Mouse (Mus musculus): ENCODE data around the gene Ankrd2. TPM values are rescaled to one million over a fixed set of nuclear protein-coding genes. Genes with fewer than 3 reads are reported as not detected.

Gene Ankrd2
- total and polyA plus RNA-seq, 2 experiments from 2014 or later, result 0.14 TPM; not detected in 1

- Histone ChIP-seq H3K27ac (ENCODE audit: low read depth) (no peak within 1 kb of the TSS), H3K4me1 (ENCODE audit: control insufficient read depth, insufficient read depth) (no peaks in the 10 kb centered on the region), H3K4me2 (ENCODE audit: low read depth, low read length) (no peak within 1 kb of the TSS), H3K9me3 (replicated peaks; ENCODE audit: control insufficient read depth, low read length) (no peaks in the 10 kb centered on the region), H3K36me3 (replicated peaks; ENCODE audit: control insufficient read depth, insufficient read depth, low read length) (no peaks in the 10 kb centered on the region), H3K27me3 (ENCODE audit: control insufficient read depth, insufficient read depth, low read length) (no peaks in the 10 kb centered on the region), H3K4me3 (ENCODE audit: low read depth, low read length) (no peak within 1 kb of the TSS), H3K9ac (replicated peaks; ENCODE audit: low read depth, low read length) (no peak within 1 kb of the TSS)
- no peak for DNase-seq (ENCODE audit: low spot score)
- ATAC-seq (ENCODE audit: insufficient read depth, low read depth), result no peak
- WGBS, result 78% methylated on average over 4 of the region's 4 CpGs
- TF ChIP-seq EP300 (IDR thresholded peaks at IDR 0.05; ENCODE audit: low read depth) (no peak), CTCF (IDR thresholded peaks at IDR 0.05; ENCODE audit: low read depth) (no peak)
These were observed 16.1 kb downstream of the Ankrd2 start, which contains the start of gene 4933411K16Rik for GRCm38 (mm10) chr19:42051948-42052347. Gene 4933411K16Rik (plus strand): TSS chr19:42052248.

- no peak overlapping the region for H3K27ac ChIP-seq (ENCODE audit: low read depth)
These were observed 18.5 kb downstream of the Ankrd2 start for GRCm38 (mm10) chr19:42054255-42054654.

DNA sequence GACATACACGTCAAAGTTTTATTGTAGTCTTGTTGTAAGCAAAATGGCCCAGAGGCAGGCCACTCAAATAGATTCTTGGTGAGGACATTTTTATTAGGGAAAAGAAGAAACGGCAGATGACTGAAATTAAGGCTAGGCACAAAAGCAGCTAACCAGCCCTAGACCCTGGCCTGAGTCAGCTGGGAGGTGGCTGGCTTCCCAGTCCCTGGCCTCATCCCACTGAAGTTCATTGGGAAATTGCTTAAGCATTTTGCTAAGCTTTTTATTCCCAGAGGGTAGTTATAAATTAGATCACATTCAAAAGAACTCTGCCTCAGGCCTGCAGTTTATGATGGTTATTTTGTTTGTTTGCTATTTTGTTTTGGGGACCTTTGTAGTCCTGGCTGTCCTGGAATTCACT lies 20.1 kb downstream of the Ankrd2 start:
- no peaks in the 10 kb centered on the region for H3K9me3 ChIP-seq (replicated peaks; ENCODE audit: control insufficient read depth, low read length)
- no peaks in the 10 kb centered on the region for H3K4me1 ChIP-seq (ENCODE audit: control insufficient read depth, insufficient read depth)
- H3K36me3 ChIP-seq (replicated peaks; ENCODE audit: control insufficient read depth, insufficient read depth, low read length), result no peaks in the 10 kb centered on the region
- ATAC-seq (ENCODE audit: insufficient read depth, low read depth) (no peak), DNase-seq (ENCODE audit: low spot score) (no peak)
- no peak overlapping the region for H3K27ac ChIP-seq (ENCODE audit: low read depth)
- H3K4me3 ChIP-seq (ENCODE audit: low read depth, low read length), result no peak overlapping the region
- TF ChIP-seq CTCF (IDR thresholded peaks at IDR 0.05; ENCODE audit: low read depth) (no peak), EP300 (IDR thresholded peaks at IDR 0.05; ENCODE audit: low read depth) (no peak)
- 73% methylated on average over 2 of the region's 2 CpGs for WGBS
- no peak overlapping the region for H3K9ac ChIP-seq (replicated peaks; ENCODE audit: low read depth, low read length)
- H3K4me2 ChIP-seq (ENCODE audit: low read depth, low read length), result no peak overlapping the region
- no peaks in the 10 kb centered on the region for H3K27me3 ChIP-seq (ENCODE audit: control insufficient read depth, insufficient read depth, low read length)

More at GRCm38 (mm10) chr19:42054255-42054654, 18.5 kb downstream of the Ankrd2 start:
- 56% methylated on average over 6 of the region's 6 CpGs for whole genome bisulfite sequencing
- Histone ChIP-seq H3K9ac (replicated peaks; ENCODE audit: low read depth, low read length) (no peak overlapping the region), H3K4me3 (ENCODE audit: low read depth, low read length) (no peak overlapping the region), H3K9me3 (replicated peaks; ENCODE audit: control insufficient read depth, low read length) (no peaks in the 10 kb centered on the region), H3K4me2 (ENCODE audit: low read depth, low read length) (no peak overlapping the region), H3K27me3 (ENCODE audit: control insufficient read depth, insufficient read depth, low read length) (no peaks in the 10 kb centered on the region), H3K36me3 (replicated peaks; ENCODE audit: control insufficient read depth, insufficient read depth, low read length) (no peaks in the 10 kb centered on the region), H3K4me1 (ENCODE audit: control insufficient read depth, insufficient read depth) (no peaks in the 10 kb centered on the region)
- no peak for TF ChIP-seq EP300 (IDR thresholded peaks at IDR 0.05; ENCODE audit: low read depth)
- no peak for TF ChIP-seq CTCF (IDR thresholded peaks at IDR 0.05; ENCODE audit: low read depth)
- ATAC-seq (ENCODE audit: insufficient read depth, low read depth) (no peak), DNase-seq (ENCODE audit: low spot score) (no peak)

GRCm38 (mm10) chr19:42056719-42057409 lies 21.1 kb downstream of the Ankrd2 start:
- TF ChIP-seq EP300 (IDR thresholded peaks at IDR 0.05; ENCODE audit: low read depth) (no peak), CTCF (IDR thresholded peaks at IDR 0.05; ENCODE audit: low read depth) (no peak)
- no peak for ATAC-seq (ENCODE audit: insufficient read depth, low read depth)
- H3K36me3 ChIP-seq (replicated peaks; ENCODE audit: control insufficient read depth, insufficient read depth, low read length), result no peaks in the 10 kb centered on the region

DNA sequence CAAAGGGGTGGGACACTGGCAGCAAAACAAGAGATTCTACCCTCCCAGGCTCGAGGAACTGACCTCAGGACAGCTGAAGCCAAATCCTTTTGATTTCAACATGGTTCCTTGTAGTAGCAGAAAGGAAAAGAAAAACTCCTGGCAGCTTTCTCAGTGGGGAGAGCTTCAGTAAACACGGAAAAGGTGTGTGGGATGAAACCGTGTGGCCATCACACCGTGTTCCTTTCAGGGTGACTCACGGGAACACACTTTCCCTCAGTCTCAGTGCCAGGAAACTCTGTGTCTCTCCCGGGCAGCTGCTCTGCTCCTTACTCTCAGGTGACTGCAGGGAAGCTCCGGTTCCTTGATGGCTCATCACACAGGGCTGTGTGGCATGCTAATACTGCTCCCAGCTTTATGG lies 22.6 kb downstream of the Ankrd2 start:
- ATAC-seq (ENCODE audit: insufficient read depth, low read depth) (no peak), DNase-seq (ENCODE audit: low spot score) (no peak)
- no peaks in the 10 kb centered on the region for H3K27me3 ChIP-seq (ENCODE audit: control insufficient read depth, insufficient read depth, low read length)
- H3K4me1 ChIP-seq (ENCODE audit: control insufficient read depth, insufficient read depth), result no peaks in the 10 kb centered on the region
- H3K4me2 ChIP-seq (ENCODE audit: low read depth, low read length), result no peak overlapping the region
- WGBS, result 52% methylated on average over 7 of the region's 7 CpGs
- TF ChIP-seq CTCF (IDR thresholded peaks at IDR 0.05; ENCODE audit: low read depth), result no peak
- TF ChIP-seq EP300 (IDR thresholded peaks at IDR 0.05; ENCODE audit: low read depth), result no peak
- no peak overlapping the region for H3K27ac ChIP-seq (ENCODE audit: low read depth)
- no peak overlapping the region for H3K9ac ChIP-seq (replicated peaks; ENCODE audit: low read depth, low read length)
- no peaks in the 10 kb centered on the region for H3K36me3 ChIP-seq (replicated peaks; ENCODE audit: control insufficient read depth, insufficient read depth, low read length)
- H3K9me3 ChIP-seq (replicated peaks; ENCODE audit: control insufficient read depth, low read length), result no peaks in the 10 kb centered on the region
- no peak overlapping the region for H3K4me3 ChIP-seq (ENCODE audit: low read depth, low read length)

More at GRCm38 (mm10) chr19:42056719-42057409, 21.1 kb downstream of the Ankrd2 start:
- Histone ChIP-seq H3K4me2 (ENCODE audit: low read depth, low read length) (no peak overlapping the region), H3K4me1 (ENCODE audit: control insufficient read depth, insufficient read depth) (no peaks in the 10 kb centered on the region), H3K9ac (replicated peaks; ENCODE audit: low read depth, low read length) (no peak overlapping the region), H3K4me3 (ENCODE audit: low read depth, low read length) (no peak overlapping the region), H3K27me3 (ENCODE audit: control insufficient read depth, insufficient read depth, low read length) (no peaks in the 10 kb centered on the region), H3K27ac (ENCODE audit: low read depth) (no peak overlapping the region), H3K9me3 (replicated peaks; ENCODE audit: control insufficient read depth, low read length) (no peaks in the 10 kb centered on the region)
- WGBS, result 72% methylated on average over 6 of the region's 6 CpGs
- no peak for DNase-seq (ENCODE audit: low spot score)

DNA sequence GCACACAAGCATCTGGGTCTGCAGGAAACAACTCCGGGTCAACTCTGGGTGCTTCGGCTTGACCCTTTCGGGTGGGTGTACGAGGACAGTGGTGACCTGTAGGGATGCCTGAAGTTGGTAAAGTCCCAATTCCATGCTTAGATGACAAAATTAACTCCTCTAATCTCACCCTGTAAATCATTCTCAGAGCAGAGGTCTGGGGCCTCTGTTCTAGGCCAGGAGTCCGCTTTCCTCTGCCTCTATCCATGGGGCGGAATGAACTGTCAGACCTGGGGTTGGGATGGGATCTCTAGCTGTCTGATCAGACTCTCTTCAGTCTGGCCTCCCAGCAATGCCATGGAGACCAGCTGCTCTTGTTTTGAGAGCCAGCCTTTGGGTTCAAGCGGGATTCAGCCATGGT lies 25.6 kb downstream of the Ankrd2 start:
- TF ChIP-seq EP300 (IDR thresholded peaks at IDR 0.05; ENCODE audit: low read depth), result no peak
- no peak for TF ChIP-seq CTCF (IDR thresholded peaks at IDR 0.05; ENCODE audit: low read depth)
- Histone ChIP-seq H3K4me2 (ENCODE audit: low read depth, low read length) (no peak overlapping the region), H3K27me3 (ENCODE audit: control insufficient read depth, insufficient read depth, low read length) (no peaks in the 10 kb centered on the region), H3K9ac (replicated peaks; ENCODE audit: low read depth, low read length) (no peak overlapping the region), H3K9me3 (replicated peaks; ENCODE audit: control insufficient read depth, low read length) (no peaks in the 10 kb centered on the region), H3K4me3 (ENCODE audit: low read depth, low read length) (no peak overlapping the region), H3K4me1 (ENCODE audit: control insufficient read depth, insufficient read depth) (no peaks in the 10 kb centered on the region), H3K27ac (ENCODE audit: low read depth) (no peak overlapping the region), H3K36me3 (replicated peaks; ENCODE audit: control insufficient read depth, insufficient read depth, low read length) (no peaks in the 10 kb centered on the region)
- 87% methylated on average over 7 of the region's 7 CpGs for WGBS
- no peak for ATAC-seq (ENCODE audit: insufficient read depth, low read depth)
- no peak for DNase-seq (ENCODE audit: low spot score)

All from heart, postnatal 0 days (tissue).